Comparison of ENCODE assay signal across 11 mouse cellular contexts in the genomic region with DNA sequence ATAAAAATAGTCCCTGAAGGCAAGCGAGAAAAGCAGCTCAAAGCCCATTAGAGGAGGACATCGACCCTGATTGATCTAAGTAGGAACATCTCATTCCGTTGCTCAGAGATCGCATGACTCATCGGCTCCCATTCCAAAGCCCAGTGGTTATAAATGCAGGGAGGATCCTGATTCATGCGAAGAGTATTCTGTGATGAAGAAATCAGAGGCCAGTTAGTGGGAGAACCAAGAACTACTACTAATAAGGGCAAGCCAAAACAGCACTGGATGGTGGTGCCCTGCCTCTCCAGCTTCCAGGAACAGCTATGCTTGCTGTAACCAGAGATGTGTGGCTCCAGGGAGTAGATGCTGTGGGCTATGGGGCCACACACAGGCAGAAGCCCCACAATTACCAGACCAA.
A peak's percentile ranks its signal among the peaks of the same experiment; 100 is the strongest.
DNase-seq lines count a peak whose midpoint lies in the region; ATAC-seq and TF ChIP-seq lines count a peak whose summit lies in the region.
"Had no signal": no experiment of that assay in that cellular context is flagged by ENCODE, and none has a peak within 500 bp of the region (broad histone marks: within the 10 kb centered on the region; RNA-seq: fewer than 3 reads in every experiment).

No protein-coding gene starts in this region.

- no peak overlapping the region for H3K4me2 ChIP-seq in kidney, embryonic 16.5 days (replicated peaks; ENCODE audit: low read depth, low read length)
- no peak overlapping the region for H3K4me2 ChIP-seq in heart, embryonic 15.5 days
- no peak overlapping the region for H3K4me2 ChIP-seq in liver, embryonic 11.5 days
- H3K4me2 ChIP-seq: limb, embryonic 13.5 days had no signal

- H3K27ac ChIP-seq in kidney, embryonic 16.5 days (ENCODE audit: low read length), result 0 out of 2 replicates have a peak overlapping the region, but pooled peaks have one; percentile 6
- peak overlapping the region; percentile 19; the same call in 1 of the 2 replicates for H3K27ac ChIP-seq in heart, embryonic 15.5 days
- no peak overlapping the region for H3K27ac ChIP-seq in liver, embryonic 11.5 days (ENCODE audit: low read depth, low read length)
- H3K27ac ChIP-seq in hindbrain, embryonic 10.5 days, result no peak overlapping the region
- H3K27ac ChIP-seq: limb, embryonic 13.5 days had no signal

- no peaks in the 10 kb centered on the region for H3K36me3 ChIP-seq in kidney, embryonic 16.5 days (ENCODE audit: insufficient read depth, low read length)
- H3K36me3 ChIP-seq in E14TG2a.4 (ENCODE audit: insufficient read depth, low read length), result no peaks in the 10 kb centered on the region
- H3K36me3 ChIP-seq in heart, embryonic 15.5 days, result 0 out of 2 replicates have a peak, but pooled peaks cover 3% of the 10 kb centered on the region
- H3K36me3 ChIP-seq in liver, embryonic 11.5 days (ENCODE audit: control insufficient read depth, insufficient read depth, low read length), result no peaks in the 10 kb centered on the region
- no peaks in the 10 kb centered on the region for H3K36me3 ChIP-seq in hindbrain, embryonic 10.5 days
- H3K36me3 ChIP-seq: limb, embryonic 13.5 days had no signal

- ATAC-seq in kidney, embryonic 16.5 days (ENCODE audit: low FRiP score, low TSS enrichment), result no peak
- no peak for ATAC-seq in heart, embryonic 15.5 days (replicated peaks; ENCODE audit: insufficient number of reproducible peaks, insufficient read depth, low FRiP score, low read depth)
- ATAC-seq in liver, embryonic 11.5 days (replicated peaks; ENCODE audit: low FRiP score), result no peak
- ATAC-seq: forebrain, embryonic 16.5 days had no signal

- H3K4me1 ChIP-seq in kidney, embryonic 16.5 days (ENCODE audit: insufficient read depth, low read length), result peaks cover 19% of the 10 kb centered on the region
- peaks cover 86% of the 10 kb centered on the region for H3K4me1 ChIP-seq in E14TG2a.4 (replicated peaks; ENCODE audit: low read depth, low read length)
- peaks cover 30% of the 10 kb centered on the region for H3K4me1 ChIP-seq in heart, embryonic 15.5 days (replicated peaks)
- H3K4me1 ChIP-seq in liver, embryonic 11.5 days (replicated peaks; ENCODE audit: control insufficient read depth, insufficient read depth, low read length), result no peaks in the 10 kb centered on the region
- H3K4me1 ChIP-seq in hindbrain, embryonic 10.5 days (replicated peaks), result peaks cover 19% of the 10 kb centered on the region

- H3K9me3 ChIP-seq in kidney, embryonic 16.5 days (ENCODE audit: low read length), result no peaks in the 10 kb centered on the region
- no peaks in the 10 kb centered on the region for H3K9me3 ChIP-seq in E14TG2a.4 (ENCODE audit: low read length)
- no peaks in the 10 kb centered on the region for H3K9me3 ChIP-seq in heart, embryonic 15.5 days (replicated peaks)
- no peaks in the 10 kb centered on the region for H3K9me3 ChIP-seq in liver, embryonic 11.5 days (ENCODE audit: control insufficient read depth, low read length)
- no peaks in the 10 kb centered on the region for H3K9me3 ChIP-seq in hindbrain, embryonic 10.5 days
- H3K9me3 ChIP-seq: G1E; limb, embryonic 13.5 days had no signal

- no peak for DNase-seq in kidney, postnatal 10 days
- DNase-seq in adrenal gland, adult 8-10 months, result peak; percentile 78
- DNase-seq in thymus, postnatal 25 days, result no peak
- no peak for DNase-seq in liver, embryonic 11.5 days (ENCODE audit: low spot score)
- DNase-seq in hindbrain, embryonic 10.5 days (ENCODE audit: low spot score), result no peak

- 66% methylated on average over 6 of the region's 6 CpGs for WGBS in kidney, embryonic 16.5 days
- whole genome bisulfite sequencing in heart, embryonic 15.5 days, result 60% methylated on average over 6 of the region's 6 CpGs
- whole genome bisulfite sequencing in liver, embryonic 11.5 days, result 80% methylated on average over 6 of the region's 6 CpGs
- 88% methylated on average over 6 of the region's 6 CpGs for WGBS in hindbrain, embryonic 10.5 days

- H3K27me3 ChIP-seq in kidney, embryonic 16.5 days (ENCODE audit: insufficient read depth, low read length), result no peaks in the 10 kb centered on the region
- H3K27me3 ChIP-seq in E14TG2a.4 (ENCODE audit: insufficient read depth, low read length), result no peaks in the 10 kb centered on the region
- H3K27me3 ChIP-seq in heart, embryonic 15.5 days, result no peaks in the 10 kb centered on the region
- H3K27me3 ChIP-seq in liver, embryonic 11.5 days (replicated peaks; ENCODE audit: control insufficient read depth, insufficient read depth, low read length), result no peaks in the 10 kb centered on the region
- H3K27me3 ChIP-seq in hindbrain, embryonic 10.5 days (ENCODE audit: insufficient read depth, poor library complexity, severe bottlenecking), result no peaks in the 10 kb centered on the region
- H3K27me3 ChIP-seq: limb, embryonic 13.5 days had no signal

- no peak overlapping the region for H3K4me3 ChIP-seq in kidney, embryonic 16.5 days (ENCODE audit: low read length)
- peak overlapping the region; percentile 17 for H3K4me3 ChIP-seq in E14TG2a.4 (replicated peaks; ENCODE audit: low read length)
- no peak overlapping the region for H3K4me3 ChIP-seq in heart, embryonic 15.5 days
- no peak overlapping the region for H3K4me3 ChIP-seq in liver, embryonic 11.5 days (ENCODE audit: low read depth, low read length)
- H3K4me3 ChIP-seq in hindbrain, embryonic 10.5 days, result no peak overlapping the region
- H3K4me3 ChIP-seq: limb, embryonic 13.5 days had no signal

- TF ChIP-seq CTCF in E14TG2a.4 (conservative IDR thresholded peaks at IDR 0.05; ENCODE audit: low read length), result no peak

- no peak overlapping the region for H3K9ac ChIP-seq in kidney, embryonic 16.5 days (replicated peaks; ENCODE audit: low read length)
- H3K9ac ChIP-seq in heart, embryonic 15.5 days, result no peak overlapping the region
- no peak overlapping the region for H3K9ac ChIP-seq in liver, embryonic 11.5 days (ENCODE audit: low read depth, low read length)
- H3K9ac ChIP-seq: limb, embryonic 13.5 days had no signal

Comparison
In these comparisons a context has a peak if more than half of its experiments do, and no peak if none do; other contexts are left out.
1. H3K27ac ChIP-seq: peak in kidney, embryonic 16.5 days (single experiment) and heart, embryonic 15.5 days (single experiment); none in liver, embryonic 11.5 days (single experiment) and hindbrain, embryonic 10.5 days (single experiment).